Mouse (Mus musculus): ENCODE results near the gene Vrk1. TPM values are rescaled to one million over a fixed set of nuclear protein-coding genes. Genes with fewer than 3 reads are reported as not detected.

The Vrk1 gene
- polyA plus RNA-seq, 1 experiment from 2014 or later = 40.7 TPM

DNA sequence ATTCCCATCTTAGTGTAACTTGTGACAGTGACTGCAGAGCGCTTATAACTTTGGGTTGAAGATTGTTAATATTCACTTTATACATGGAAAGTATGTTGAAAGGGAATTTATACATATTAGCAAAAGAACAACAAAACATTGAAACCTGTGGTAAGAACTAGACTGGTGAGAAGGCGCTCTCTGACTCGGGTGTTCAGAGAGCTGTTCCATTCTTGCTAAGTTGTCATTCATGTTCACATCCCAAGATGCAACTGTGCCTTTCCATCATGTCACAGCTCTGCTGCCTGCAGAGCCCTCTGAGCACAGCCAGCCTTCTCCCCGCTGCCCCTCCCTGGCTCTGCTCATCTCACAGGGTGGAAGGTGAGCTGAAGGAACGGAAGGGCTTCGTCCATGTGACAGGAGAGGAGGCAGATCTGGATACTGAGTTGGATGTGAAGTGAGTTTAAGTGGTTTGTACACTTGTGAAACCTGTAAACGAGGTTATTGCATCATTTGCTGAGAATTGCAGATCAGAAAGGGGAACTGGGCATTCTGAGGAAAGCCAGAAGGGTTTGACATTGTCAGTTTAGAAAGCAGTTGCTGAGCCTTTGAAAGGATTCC, 20.2 kb downstream of the Vrk1 start:
- H3K9ac ChIP-seq = no peak overlapping the region
- WGBS = 85% methylated on average over 7 of the region's 7 CpGs
- no peak overlapping the region for H3K4me2 ChIP-seq
- 0 out of 2 replicates have a peak, but pooled peaks cover 7% of the 10 kb centered on the region for H3K4me1 ChIP-seq (replicated peaks)
- no peaks in the 10 kb centered on the region for H3K36me3 ChIP-seq
- no peak for ATAC-seq (ENCODE audit: low FRiP score)
- H3K27me3 ChIP-seq = no peaks in the 10 kb centered on the region
- H3K9me3 ChIP-seq = no peaks in the 10 kb centered on the region
- H3K27ac ChIP-seq = no peak overlapping the region
- H3K4me3 ChIP-seq = no peak overlapping the region

- Histone ChIP-seq H3K4me2 (no peak overlapping the region), H3K4me1 (replicated peaks) (0 out of 2 replicates have a peak, but pooled peaks cover 7% of the 10 kb centered on the region), H3K4me3 (no peak overlapping the region), H3K27ac (no peak overlapping the region), H3K27me3 (no peaks in the 10 kb centered on the region), H3K9ac (no peak overlapping the region), H3K9me3 (no peaks in the 10 kb centered on the region), H3K36me3 (no peaks in the 10 kb centered on the region)
- 95% methylated on average over 7 of the region's 7 CpGs for WGBS
- ATAC-seq (ENCODE audit: low FRiP score) = no peak
These were observed 20.8 kb downstream of the Vrk1 start for GRCm38 (mm10) chr12:106030796-106031195.

- no peaks in the 10 kb centered on the region for H3K9me3 ChIP-seq
- no peaks in the 10 kb centered on the region for H3K36me3 ChIP-seq
- H3K9ac ChIP-seq = no peak overlapping the region
- H3K4me2 ChIP-seq = no peak overlapping the region
- no peaks in the 10 kb centered on the region for H3K27me3 ChIP-seq
- H3K27ac ChIP-seq = no peak overlapping the region
- WGBS = 88% methylated on average over 9 of the region's 9 CpGs
- 0 out of 2 replicates have a peak, but pooled peaks cover 7% of the 10 kb centered on the region for H3K4me1 ChIP-seq (replicated peaks)
- H3K4me3 ChIP-seq = no peak overlapping the region
- ATAC-seq (ENCODE audit: low FRiP score) = no peak
These were observed 21.9 kb downstream of the Vrk1 start for GRCm38 (mm10) chr12:106031916-106032315.

DNA sequence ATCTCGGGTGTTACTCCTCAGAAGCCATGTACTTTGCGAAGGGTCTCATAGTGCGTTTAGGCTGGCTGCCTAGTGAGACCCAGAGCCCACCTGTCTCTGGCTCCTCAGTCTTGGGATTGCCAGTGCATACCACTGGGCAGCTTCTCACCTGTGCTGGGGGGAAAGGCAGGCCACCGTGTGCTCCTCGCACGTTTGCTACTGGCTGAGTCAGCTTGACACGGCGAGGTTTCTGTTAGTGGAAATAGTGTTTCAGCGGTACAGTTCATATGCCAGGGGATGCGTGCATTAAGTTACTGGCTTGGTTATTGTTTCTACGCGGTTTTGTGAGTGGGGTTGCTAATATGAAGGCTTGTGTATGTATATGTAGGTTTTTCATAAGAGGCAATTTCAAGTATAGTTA, 22.3 kb downstream of the Vrk1 start:
- WGBS = 95% methylated on average over 12 of the region's 12 CpGs
- Histone ChIP-seq H3K4me1 (replicated peaks) (0 out of 2 replicates have a peak, but pooled peaks cover 7% of the 10 kb centered on the region), H3K27me3 (no peaks in the 10 kb centered on the region), H3K36me3 (0 out of 2 replicates have a peak, but pooled peaks cover 1% of the 10 kb centered on the region), H3K4me3 (no peak overlapping the region), H3K4me2 (no peak overlapping the region), H3K9me3 (no peaks in the 10 kb centered on the region), H3K27ac (no peak overlapping the region), H3K9ac (no peak overlapping the region)
- ATAC-seq (ENCODE audit: low FRiP score) = no peak

DNA sequence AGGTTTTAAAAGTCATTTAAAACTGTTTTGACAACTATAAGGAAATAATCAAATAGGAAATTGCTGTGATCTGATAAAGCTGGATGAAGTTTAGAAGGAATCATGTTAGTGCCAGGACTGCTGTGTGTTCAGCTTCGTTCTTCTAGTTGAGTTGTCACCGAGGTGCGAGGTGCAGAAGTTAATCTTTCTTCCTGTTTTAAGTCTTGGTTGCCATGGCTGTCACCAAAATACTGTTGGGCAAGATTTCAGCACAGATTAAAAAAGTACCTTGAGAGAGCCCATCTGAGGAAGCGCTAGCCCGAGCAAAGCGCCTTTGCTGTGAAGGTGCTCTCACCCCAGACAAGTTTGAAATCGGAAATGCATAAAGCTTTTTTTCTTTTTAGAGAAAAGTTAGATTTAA, 24.2 kb downstream of the Vrk1 start:
- ATAC-seq (ENCODE audit: low FRiP score) = no peak
- Histone ChIP-seq H3K9ac (no peak overlapping the region), H3K27me3 (no peaks in the 10 kb centered on the region), H3K4me1 (replicated peaks) (0 out of 2 replicates have a peak, but pooled peaks cover 7% of the 10 kb centered on the region), H3K9me3 (no peaks in the 10 kb centered on the region), H3K36me3 (peaks cover 13% of the 10 kb centered on the region), H3K27ac (no peak overlapping the region), H3K4me2 (no peak overlapping the region), H3K4me3 (no peak overlapping the region)
- 93% methylated on average over 7 of the region's 7 CpGs for WGBS

- Histone ChIP-seq H3K9ac (no peak overlapping the region), H3K36me3 (peaks cover 13% of the 10 kb centered on the region), H3K4me1 (replicated peaks) (0 out of 2 replicates have a peak, but pooled peaks cover 7% of the 10 kb centered on the region), H3K27ac (no peak overlapping the region), H3K4me3 (no peak overlapping the region), H3K9me3 (no peaks in the 10 kb centered on the region), H3K4me2 (no peak overlapping the region), H3K27me3 (no peaks in the 10 kb centered on the region)
- no peak for ATAC-seq (ENCODE audit: low FRiP score)
- WGBS = 93% methylated on average over 9 of the region's 9 CpGs
These were observed 24.7 kb downstream of the Vrk1 start for GRCm38 (mm10) chr12:106034761-106035160.

- Histone ChIP-seq H3K4me2 (no peak overlapping the region), H3K9ac (no peak overlapping the region), H3K4me1 (replicated peaks) (peaks cover 5% of the 10 kb centered on the region; the same call in 1 of the 2 replicates), H3K9me3 (no peaks in the 10 kb centered on the region), H3K4me3 (no peak overlapping the region), H3K27me3 (no peaks in the 10 kb centered on the region), H3K36me3 (peaks cover 18% of the 10 kb centered on the region), H3K27ac (no peak overlapping the region)
- no peak for ATAC-seq (ENCODE audit: low FRiP score)
- WGBS = 96% methylated on average over 7 of the region's 7 CpGs
These were observed 30.2 kb downstream of the Vrk1 start for GRCm38 (mm10) chr12:106040259-106040658.

- peaks cover 13% of the 10 kb centered on the region; the same call in 1 of the 2 replicates for H3K36me3 ChIP-seq
- H3K4me2 ChIP-seq = no peak overlapping the region
- H3K27me3 ChIP-seq = no peaks in the 10 kb centered on the region
- no peaks in the 10 kb centered on the region for H3K9me3 ChIP-seq
- no peak overlapping the region for H3K9ac ChIP-seq
- no peaks in the 10 kb centered on the region for H3K4me1 ChIP-seq (replicated peaks)
- H3K4me3 ChIP-seq = no peak overlapping the region
- no peak overlapping the region; the same call in 1 of the 2 replicates for H3K27ac ChIP-seq
- ATAC-seq (ENCODE audit: low FRiP score) = no peak
- WGBS = 40% methylated on average over 9 of the region's 9 CpGs
These were observed 36.2 kb downstream of the Vrk1 start for GRCm38 (mm10) chr12:106046143-106046795.

DNA sequence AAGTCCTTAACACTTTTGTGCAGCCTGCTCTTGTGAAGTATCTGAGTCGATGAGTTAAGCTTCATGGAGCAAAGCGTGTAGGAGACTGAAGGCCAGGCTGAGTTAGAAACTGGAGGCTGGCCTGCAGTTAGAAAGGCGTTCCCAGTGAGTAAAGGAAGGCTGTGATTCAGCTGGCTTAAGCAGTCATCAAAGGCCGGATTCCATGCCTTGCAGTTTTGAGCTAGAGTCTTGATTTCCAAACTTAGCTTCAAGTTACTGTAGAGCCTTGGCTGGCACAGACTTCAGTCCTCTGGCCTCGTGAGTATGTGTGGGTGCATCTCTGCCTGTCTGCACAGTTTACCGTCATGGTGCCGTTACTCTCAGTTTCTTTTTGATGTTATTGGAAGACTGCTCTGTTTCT, 42.2 kb downstream of the Vrk1 start:
- no peak overlapping the region for H3K27ac ChIP-seq
- ATAC-seq (ENCODE audit: low FRiP score) = no peak
- 0 out of 2 replicates have a peak, but pooled peaks cover 4% of the 10 kb centered on the region for H3K4me1 ChIP-seq (replicated peaks)
- no peak overlapping the region for H3K9ac ChIP-seq
- no peak overlapping the region for H3K4me3 ChIP-seq
- H3K36me3 ChIP-seq = peaks cover 8% of the 10 kb centered on the region; the same call in 1 of the 2 replicates
- no peak overlapping the region for H3K4me2 ChIP-seq
- 91% methylated on average over 7 of the region's 7 CpGs for WGBS
- no peaks in the 10 kb centered on the region for H3K27me3 ChIP-seq
- H3K9me3 ChIP-seq = no peaks in the 10 kb centered on the region

- 48% methylated on average over 6 of the region's 6 CpGs for WGBS
- Histone ChIP-seq H3K27ac (no peak overlapping the region), H3K9ac (no peak overlapping the region), H3K4me2 (no peak overlapping the region), H3K4me1 (replicated peaks) (peaks cover 11% of the 10 kb centered on the region; the same call in 1 of the 2 replicates), H3K4me3 (no peak overlapping the region), H3K27me3 (no peaks in the 10 kb centered on the region), H3K9me3 (no peaks in the 10 kb centered on the region), H3K36me3 (peaks cover 5% of the 10 kb centered on the region)
- no peak; the same call in 1 of the 2 replicates for ATAC-seq (ENCODE audit: low FRiP score)
These were observed 45.8 kb downstream of the Vrk1 start for GRCm38 (mm10) chr12:106055799-106056198.

DNA sequence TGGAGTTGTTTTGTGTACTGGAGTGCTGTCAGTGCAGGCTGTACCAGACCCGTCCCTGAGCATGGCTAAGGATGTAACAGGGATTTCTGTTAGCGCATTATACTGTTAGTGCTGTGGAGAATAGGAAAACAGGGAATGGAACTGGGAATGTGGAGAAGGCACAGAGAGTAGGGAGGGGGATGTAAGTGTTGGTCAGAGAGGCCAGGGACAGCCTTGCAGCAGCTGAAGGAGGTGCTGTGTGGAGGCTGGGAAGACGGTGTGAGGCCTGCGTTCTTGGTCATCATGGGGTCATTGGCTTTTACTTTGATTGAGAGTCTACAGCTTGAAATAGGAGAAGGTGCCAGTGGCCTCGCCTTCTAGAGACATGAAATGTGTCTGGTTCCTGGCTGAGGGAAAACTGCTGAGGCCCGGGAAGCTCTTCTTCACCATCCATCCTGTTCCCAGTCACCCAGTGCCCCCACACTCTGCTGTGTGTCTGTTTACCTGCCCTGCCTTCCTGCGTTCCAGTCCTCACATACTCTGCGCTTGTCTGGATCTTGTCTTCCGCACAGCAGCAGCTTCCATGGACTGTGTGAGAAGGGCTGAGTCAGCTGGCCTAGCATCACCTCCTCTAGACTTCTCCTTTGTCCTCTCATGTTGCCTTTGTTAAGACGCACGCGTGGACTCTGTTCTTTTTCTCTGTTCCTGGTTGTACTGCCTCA, 50.0 kb downstream of the Vrk1 start:
- peaks cover 11% of the 10 kb centered on the region; the same call in 1 of the 2 replicates for H3K4me1 ChIP-seq (replicated peaks)
- H3K4me3 ChIP-seq = no peak overlapping the region
- no peak overlapping the region for H3K4me2 ChIP-seq
- peaks cover 13% of the 10 kb centered on the region for H3K36me3 ChIP-seq
- no peaks in the 10 kb centered on the region for H3K27me3 ChIP-seq
- no peak for ATAC-seq (ENCODE audit: low FRiP score)
- H3K9me3 ChIP-seq = no peaks in the 10 kb centered on the region
- peak overlapping the region; percentile 6; the same call in 1 of the 2 replicates for H3K9ac ChIP-seq
- 71% methylated on average over 12 of the region's 12 CpGs for WGBS
- no peak overlapping the region for H3K27ac ChIP-seq

DNA sequence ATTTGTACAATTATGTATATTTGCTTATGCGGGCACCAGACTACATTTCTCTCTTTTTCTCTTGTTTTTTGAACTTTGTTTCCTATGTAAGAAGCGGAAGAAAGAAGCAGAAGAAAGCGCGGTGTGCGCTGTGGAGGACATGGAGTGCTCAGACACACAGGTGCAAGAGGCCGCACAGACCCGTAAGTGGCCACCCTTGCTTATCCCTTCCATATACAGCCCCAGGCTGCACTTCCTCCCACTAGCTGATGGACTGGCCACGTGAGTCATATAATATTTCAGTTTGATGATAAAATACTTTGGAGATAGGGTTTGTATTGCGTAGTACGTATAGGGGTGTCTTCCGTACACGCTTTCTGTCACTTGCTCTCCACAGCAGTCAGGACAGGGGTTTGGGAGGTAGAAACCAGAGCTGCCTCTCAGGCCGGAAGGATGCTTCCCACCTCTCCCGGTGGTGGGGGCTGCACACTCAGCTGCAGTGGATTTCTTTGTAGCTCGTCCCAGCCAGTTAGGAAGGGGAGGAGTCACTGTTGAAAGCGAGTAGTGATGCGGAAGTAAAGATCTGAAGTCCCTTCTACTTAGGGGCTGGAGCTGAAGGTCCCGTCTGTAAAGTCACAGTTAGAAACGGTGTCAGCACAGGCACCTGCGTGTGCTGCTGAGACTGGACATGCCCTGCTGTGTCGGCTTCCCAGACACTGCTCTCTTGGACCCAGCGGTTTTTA, 60.6 kb downstream of the Vrk1 start:
- no peak overlapping the region; the same call in 1 of the 2 replicates for H3K9ac ChIP-seq
- no peak overlapping the region for H3K4me2 ChIP-seq
- WGBS = 56% methylated on average over 22 of the region's 22 CpGs
- H3K4me1 ChIP-seq (replicated peaks) = peaks cover 30% of the 10 kb centered on the region
- ATAC-seq (ENCODE audit: low FRiP score) = peak; percentile 39; the same call in 1 of the 2 replicates
- H3K4me3 ChIP-seq = no peak overlapping the region
- H3K27me3 ChIP-seq = no peaks in the 10 kb centered on the region
- no peaks in the 10 kb centered on the region for H3K9me3 ChIP-seq
- H3K36me3 ChIP-seq = peaks cover 6% of the 10 kb centered on the region; the same call in 1 of the 2 replicates
- H3K27ac ChIP-seq = no peak overlapping the region
